Mouse (Mus musculus) E14TG2a.4 (cell line): ENCODE results near the gene Car14.

Source experiments
- CTCF ChIP-seq: conservative IDR thresholded peaks from 2 replicates; pipeline ENCODE4 v1.5.1; 2014; ENCODE audit warnings: low read length
- NANOG ChIP-seq: IDR thresholded peaks from 2 replicates; pipeline ENCODE4 v1.6.1; 2014; ENCODE audit warnings: borderline replicate concordance, low read length, mixed read lengths
- POU5F1 ChIP-seq: IDR thresholded peaks from 2 replicates; pipeline ENCODE4 v1.6.1; 2014; ENCODE audit warnings: low read length, borderline replicate concordance

- TF ChIP-seq CTCF = no peak
- TF ChIP-seq NANOG = no peak
- TF ChIP-seq POU5F1 = no peak
These were observed 27.7 kb upstream of the Car14 start for GRCm38 (mm10) chr3:95932157-95932556.
